Mouse (Mus musculus) spleen, adult 2 months (tissue): Measurements from ENCODE around the gene Wnt7a. TPM values are rescaled to one million over a fixed set of nuclear protein-coding genes. Genes with fewer than 3 reads are reported as not detected.

Source experiments
- DNase-seq, 2 experiments: peaks; one replicate each; pipeline versions ENCODE4 v3.0.0 to v3.0.0-alpha.2; 2012 to 2021; ENCODE audit warnings: low spot score in 2 of 2, low read depth in 1 of 2
- H3K27ac ChIP-seq: fragments of 200-500 bp; 2 replicates; pipeline ENCODE4 v1.5.1; 2012; ENCODE audit warnings: low read length, inconsistent platforms; ENCODE audit not compliant: insufficient read depth
- H3K27me3 ChIP-seq: fragments of 200-500 bp; 2 replicates; pipeline ENCODE4 v1.6.1; 2012; ENCODE audit warnings: mild to moderate bottlenecking, moderate library complexity, low read length, inconsistent platforms; ENCODE audit not compliant: control insufficient read depth, insufficient read depth
- H3K36me3 ChIP-seq: fragments of 200-500 bp; 2 replicates; pipeline ENCODE4 v1.6.1; 2012; ENCODE audit warnings: mild to moderate bottlenecking, low read length, inconsistent platforms; ENCODE audit not compliant: control insufficient read depth, insufficient read depth
- H3K4me1 ChIP-seq: fragments of 200-500 bp; 2 replicates; pipeline ENCODE4 v1.6.1; 2011; ENCODE audit warnings: inconsistent platforms; ENCODE audit not compliant: control insufficient read depth, insufficient read depth, insufficient read length
- H3K4me3 ChIP-seq: fragments of 200-500 bp; 2 replicates; pipeline ENCODE4 v1.5.1; 2011; ENCODE audit warnings: mild to moderate bottlenecking, inconsistent platforms; ENCODE audit not compliant: insufficient read depth, insufficient read length; ENCODE audit errors: extremely low read depth
- CTCF ChIP-seq: fragments of 200-500 bp; IDR thresholded peaks from 2 replicates; pipeline ENCODE4 v1.5.1; 2011; ENCODE audit warnings: mild to moderate bottlenecking, inconsistent platforms; ENCODE audit not compliant: insufficient read depth, insufficient read length, insufficient replicate concordance; ENCODE audit errors: extremely low read depth
- POLR2A ChIP-seq: fragments of 200-500 bp; IDR thresholded peaks from 2 replicates; pipeline ENCODE4 v1.6.1; 2011; ENCODE audit warnings: low read depth, low read length, inconsistent platforms
- WGBS: fragments of 180-500 bp; shearing (Covaris S2); methylation state at CpG from one replicate; pipeline ENCODE4 v1.1.7; 2018; 5-methylcytosine and 5-hydroxymethylcytosine counted together
- polyA plus RNA-seq: library from polyadenylated mRNA; depleted of rRNA; stranded (reverse); fragments of >200 nt; gene quantifications from 2 replicates; pipeline ENCODE4 v1.2.3, GENCODE M21; 2012

Wnt7a gene
- polyA plus RNA-seq, 1 experiment, result 1.7 TPM

GRCm38 (mm10) chr6:91358866-91359656 lies 52.1 kb downstream of the Wnt7a start:
- Histone ChIP-seq H3K4me1 (no peaks in the 10 kb centered on the region), H3K4me3 (no peak overlapping the region), H3K36me3 (no peaks in the 10 kb centered on the region), H3K27ac (no peak overlapping the region), H3K27me3 (no peaks in the 10 kb centered on the region)
- WGBS, result 74% methylated on average over 6 of the region's 6 CpGs
- no peak for DNase-seq
- TF ChIP-seq CTCF (no peak), POLR2A (no peak)

GRCm38 (mm10) chr6:91358394-91358793 lies 52.8 kb downstream of the Wnt7a start:
- no peak for TF ChIP-seq POLR2A
- TF ChIP-seq CTCF, result no peak
- Histone ChIP-seq H3K4me3 (no peak overlapping the region), H3K36me3 (no peaks in the 10 kb centered on the region), H3K27me3 (no peaks in the 10 kb centered on the region), H3K27ac (no peak overlapping the region), H3K4me1 (no peaks in the 10 kb centered on the region)
- WGBS, result 87% methylated on average over 2 of the region's 2 CpGs
- no peak for DNase-seq

- 45% methylated on average over 13 of the region's 13 CpGs for WGBS
- H3K36me3 ChIP-seq, result no peaks in the 10 kb centered on the region
- DNase-seq, result no peak
Observed at GRCm38 (mm10) chr6:91357238-91357876, 53.8 kb downstream of the Wnt7a start.

GRCm38 (mm10) chr6:91349620-91350019 lies 61.5 kb downstream of the Wnt7a start:
- H3K4me3 ChIP-seq, result no peak overlapping the region
- H3K27me3 ChIP-seq, result no peaks in the 10 kb centered on the region
- DNase-seq, result no peak
- H3K27ac ChIP-seq, result no peak overlapping the region
- TF ChIP-seq CTCF (no peak), POLR2A (no peak)
- no peaks in the 10 kb centered on the region for H3K4me1 ChIP-seq
- H3K36me3 ChIP-seq, result no peaks in the 10 kb centered on the region
- WGBS, result 80% methylated on average over 9 of the region's 9 CpGs

More at GRCm38 (mm10) chr6:91357238-91357876, 53.8 kb downstream of the Wnt7a start:
- H3K4me3 ChIP-seq, result no peak overlapping the region
- no peaks in the 10 kb centered on the region for H3K4me1 ChIP-seq
- H3K27me3 ChIP-seq, result no peaks in the 10 kb centered on the region
- H3K27ac ChIP-seq, result no peak overlapping the region
- TF ChIP-seq CTCF (no peak), POLR2A (no peak)

- Histone ChIP-seq H3K4me1 (no peaks in the 10 kb centered on the region), H3K27ac (no peak overlapping the region), H3K27me3 (no peaks in the 10 kb centered on the region), H3K36me3 (no peaks in the 10 kb centered on the region), H3K4me3 (no peak overlapping the region)
- TF ChIP-seq POLR2A (no peak), CTCF (no peak)
- 45% methylated on average over 7 of the region's 7 CpGs for WGBS
- no peak for DNase-seq
Observed at GRCm38 (mm10) chr6:91347721-91348120, 63.4 kb downstream of the Wnt7a start.

GRCm38 (mm10) chr6:91346906-91347156 lies 64.3 kb downstream of the Wnt7a start:
- Histone ChIP-seq H3K27ac (no peak overlapping the region), H3K4me3 (no peak overlapping the region), H3K4me1 (no peaks in the 10 kb centered on the region), H3K27me3 (no peaks in the 10 kb centered on the region), H3K36me3 (no peaks in the 10 kb centered on the region)
- 76% methylated on average over 3 of the region's 3 CpGs for WGBS
- TF ChIP-seq CTCF (no peak), POLR2A (no peak)
- DNase-seq, result no peak

DNA sequence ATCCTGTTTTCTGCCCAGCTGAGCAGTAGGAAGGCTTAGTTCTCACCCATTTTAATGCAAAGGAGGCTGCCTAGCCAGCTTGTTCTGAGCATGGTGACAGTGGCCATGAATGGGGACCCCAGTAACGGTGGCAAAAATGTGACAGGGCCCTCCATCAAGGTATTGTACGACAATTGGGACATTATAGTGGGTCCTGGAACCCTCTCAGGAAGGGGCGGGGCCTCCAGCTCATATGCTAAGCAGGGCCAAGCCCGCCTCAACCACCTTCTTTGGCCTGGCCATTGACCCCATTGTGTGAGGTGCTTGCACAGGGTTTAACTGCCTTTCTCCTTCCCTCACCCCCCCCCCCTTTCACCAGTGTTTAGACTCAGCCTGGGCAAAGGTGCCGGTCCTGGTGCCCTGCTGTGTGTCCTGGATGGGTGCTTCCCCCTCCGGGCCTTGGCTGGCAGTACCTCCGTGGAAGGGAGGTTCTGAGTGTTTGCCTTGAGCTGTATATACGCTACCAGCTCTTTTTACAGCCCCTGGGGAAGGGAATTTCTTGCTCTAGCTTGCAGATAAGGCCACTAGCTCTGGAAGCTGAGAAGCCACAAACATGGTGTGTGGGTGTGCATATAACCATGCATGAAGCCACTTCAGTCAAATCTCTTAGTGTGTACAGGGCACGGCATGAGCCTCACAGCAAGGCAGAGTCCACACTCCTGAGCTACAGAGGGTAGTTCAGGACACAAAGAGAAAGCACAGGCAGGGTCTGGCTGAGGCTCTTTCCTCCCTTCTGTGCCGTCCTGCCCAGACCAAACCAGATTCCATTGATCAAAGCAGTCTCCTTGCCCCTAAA lies 64.9 kb downstream of the Wnt7a start:
- H3K4me3 ChIP-seq, result no peak overlapping the region
- no peaks in the 10 kb centered on the region for H3K27me3 ChIP-seq
- H3K27ac ChIP-seq, result no peak overlapping the region
- no peak for DNase-seq
- WGBS, result 70% methylated on average over 10 of the region's 10 CpGs
- no peaks in the 10 kb centered on the region for H3K4me1 ChIP-seq
- H3K36me3 ChIP-seq, result no peaks in the 10 kb centered on the region
- TF ChIP-seq POLR2A (no peak), CTCF (no peak)
